Mouse (Mus musculus): ENCODE results near the gene Frg2f1.

The Frg2f1 gene

DNA sequence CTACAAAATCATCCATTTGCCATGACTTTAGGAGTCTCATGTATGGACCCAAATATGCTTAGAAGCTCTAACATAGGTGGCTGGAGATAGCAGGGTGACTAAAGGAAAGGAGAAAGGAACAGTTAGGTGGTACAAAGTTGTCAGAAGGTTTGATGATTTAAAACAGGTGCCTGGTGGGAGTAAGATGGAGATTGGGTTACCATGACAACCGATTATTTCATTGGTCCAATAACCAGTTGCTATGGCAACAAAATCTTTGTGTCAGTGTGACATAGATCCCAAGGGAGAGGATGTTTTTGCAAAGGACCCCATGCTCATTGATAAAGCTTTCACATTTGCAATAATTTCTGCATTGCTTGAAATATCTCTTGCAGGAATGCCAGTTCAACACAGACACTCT lies 15.3 kb downstream of the Frg2f1 start:
- ChIA-PET CTCF (no interaction called here), POLR2A (interaction anchor here in 1 of 4 experiments (1.0 kb wide), 1 partner anchor 11 kb away, joined by 3 read pairs; no protein-coding TSS in a partner anchor)

DNA sequence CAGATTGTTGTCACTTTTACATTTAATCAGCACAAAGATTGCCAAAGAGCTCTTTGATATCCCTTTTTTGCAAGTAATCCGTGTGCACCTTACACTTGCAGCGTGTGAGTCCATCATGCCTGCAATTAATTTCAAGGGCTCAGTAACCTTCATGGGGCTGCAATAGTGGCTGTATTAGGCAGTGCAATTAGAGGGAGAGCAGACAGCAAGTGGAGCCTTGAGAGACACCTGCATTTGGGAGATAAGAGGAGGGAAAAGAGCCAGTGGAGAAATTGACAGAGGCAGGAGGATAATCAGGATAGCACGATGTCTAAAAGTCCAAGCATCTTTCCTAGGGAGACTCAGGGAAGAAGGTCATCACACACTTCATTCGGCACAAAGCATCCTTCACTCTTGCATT lies 15.8 kb downstream of the Frg2f1 start:
- ChIA-PET CTCF (no interaction called here), POLR2A (interaction anchor here in 1 of 4 experiments (1.0 kb wide), 1 partner anchor 10 kb away, joined by 3 read pairs; no protein-coding TSS in a partner anchor)

DNA sequence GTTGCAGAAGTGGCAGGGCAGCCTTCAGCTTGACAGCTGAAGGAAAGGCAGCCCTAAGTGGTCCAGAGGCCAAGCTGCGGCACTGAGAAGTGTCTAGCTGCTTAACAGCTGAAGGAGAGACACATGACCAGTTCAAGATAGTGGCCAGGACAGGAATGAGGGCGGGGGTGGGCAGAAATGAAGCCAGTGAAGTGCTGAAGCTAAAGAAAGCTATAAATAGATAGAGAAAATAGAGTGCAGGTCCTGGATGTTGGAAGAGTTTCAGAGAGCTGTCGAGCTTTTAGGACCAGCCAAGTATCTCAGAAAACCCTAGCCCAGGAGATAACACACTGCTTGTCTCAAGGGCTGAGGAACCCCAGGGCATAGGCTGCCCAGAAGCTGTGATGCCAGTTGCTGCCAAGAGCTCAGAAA lies 26.6 kb downstream of the Frg2f1 start:
- ChIA-PET CTCF (interaction anchor here in 3 of 4 experiments (0.6 to 1.9 kb wide), 5 partner anchors 18 to 663 kb away, joined by 3 to 8 read pairs (median 4); no protein-coding TSS in a partner anchor), POLR2A (interaction anchor here in 2 of 4 experiments (0.9 to 2.0 kb wide), 6 partner anchors 8 to 119 kb away, joined by 3 to 10 read pairs (median 3); no protein-coding TSS in a partner anchor)

DNA sequence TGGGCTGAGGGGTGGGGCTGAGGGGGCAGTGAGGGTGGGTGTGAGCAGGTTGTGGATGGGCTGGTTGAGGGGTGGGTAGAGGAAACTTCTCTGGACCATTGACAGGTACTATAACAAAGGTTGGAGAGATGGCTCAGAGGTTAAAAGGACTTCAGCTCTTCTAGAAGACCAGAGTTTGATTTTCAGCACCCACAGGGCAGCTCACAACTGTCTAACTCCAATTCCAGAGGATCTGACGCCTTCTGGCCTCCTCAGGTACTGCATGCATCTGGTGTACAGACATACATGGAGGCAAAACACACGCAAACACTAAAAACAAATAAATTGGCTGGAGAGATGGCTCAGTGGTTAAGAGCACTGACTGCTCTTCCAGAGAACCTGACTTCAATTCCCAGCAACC lies 27.7 kb downstream of the Frg2f1 start:
- CTCF ChIA-PET: interaction anchor here in 3 of 4 experiments (0.7 to 1.9 kb wide), 6 partner anchors 9 to 29 kb away, joined by 3 to 8 read pairs (median 3); no protein-coding TSS in a partner anchor

DNA sequence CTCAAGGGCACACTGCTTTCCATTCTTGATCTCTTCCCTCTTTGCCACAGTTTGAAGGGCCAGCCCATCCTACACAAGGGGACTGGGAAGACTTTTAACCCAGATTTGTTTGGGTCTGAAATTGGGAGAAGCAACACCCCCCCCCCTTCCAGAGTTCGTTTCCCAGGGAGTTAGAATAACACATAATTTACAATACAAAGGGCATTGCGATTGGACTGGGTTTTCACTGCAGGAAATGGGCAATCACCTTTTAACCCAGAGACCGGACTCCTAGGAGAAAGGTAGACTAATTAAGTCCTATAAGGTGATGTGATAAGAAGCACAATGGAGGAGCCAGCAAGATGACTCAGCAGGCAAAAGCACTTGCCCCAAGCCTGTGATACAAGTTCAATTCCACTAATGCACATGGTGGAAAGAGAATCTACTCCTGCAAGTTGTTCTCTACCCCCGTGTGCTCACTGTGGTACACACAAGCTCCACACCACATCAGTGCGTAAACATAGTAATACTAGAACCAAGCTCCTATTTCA lies 40.9 kb downstream of the Frg2f1 start:
- POLR2A ChIA-PET: interaction anchor here in 2 of 4 experiments (0.9 to 2.5 kb wide), 13 partner anchors 8 to 390 kb away, joined by 3 to 13 read pairs (median 4); partner anchors contain the start of genes Ppih (in 1 of the 2) and Slc2a1 (in 1 of the 2)
- CTCF ChIA-PET: interaction anchor here in 3 of 4 experiments (0.6 to 1.5 kb wide), 6 partner anchors 10 to 137 kb away, joined by 3 to 9 read pairs (median 3); no protein-coding TSS in a partner anchor

More for the DNA sequence above, 27.7 kb downstream of the Frg2f1 start:
- POLR2A ChIA-PET: interaction anchor here in 1 of 4 experiments (1.9 to 2.0 kb wide), 2 partner anchors 14 to 20 kb away, joined by 8 to 10 read pairs; no protein-coding TSS in a partner anchor

DNA sequence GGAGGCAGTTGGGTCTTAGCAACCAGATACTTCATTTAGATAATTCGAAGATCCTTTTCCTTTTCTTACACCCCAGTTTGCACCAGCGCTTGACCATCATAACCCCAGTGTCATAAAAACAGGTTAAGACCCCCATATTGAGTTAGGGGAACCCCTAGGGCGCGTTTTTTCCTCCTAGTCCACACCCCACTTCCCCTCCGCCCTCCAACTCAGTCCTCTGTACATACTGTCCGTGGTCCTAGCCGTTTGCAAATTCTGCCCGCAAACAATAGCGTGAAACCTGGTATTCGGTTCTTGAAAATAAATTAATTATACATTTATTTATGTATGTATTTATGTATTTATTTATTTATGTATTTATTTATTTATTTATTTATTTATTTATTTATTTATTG lies 46.4 kb downstream of the Frg2f1 start:
- ChIA-PET CTCF (no interaction called here), POLR2A (interaction anchor here in 2 of 4 experiments (0.6 to 1.2 kb wide), 6 partner anchors 46 to 139 kb away, joined by 3 read pairs; partner anchors contain the start of gene Frg2f1 (in 1 of the 2))

DNA sequence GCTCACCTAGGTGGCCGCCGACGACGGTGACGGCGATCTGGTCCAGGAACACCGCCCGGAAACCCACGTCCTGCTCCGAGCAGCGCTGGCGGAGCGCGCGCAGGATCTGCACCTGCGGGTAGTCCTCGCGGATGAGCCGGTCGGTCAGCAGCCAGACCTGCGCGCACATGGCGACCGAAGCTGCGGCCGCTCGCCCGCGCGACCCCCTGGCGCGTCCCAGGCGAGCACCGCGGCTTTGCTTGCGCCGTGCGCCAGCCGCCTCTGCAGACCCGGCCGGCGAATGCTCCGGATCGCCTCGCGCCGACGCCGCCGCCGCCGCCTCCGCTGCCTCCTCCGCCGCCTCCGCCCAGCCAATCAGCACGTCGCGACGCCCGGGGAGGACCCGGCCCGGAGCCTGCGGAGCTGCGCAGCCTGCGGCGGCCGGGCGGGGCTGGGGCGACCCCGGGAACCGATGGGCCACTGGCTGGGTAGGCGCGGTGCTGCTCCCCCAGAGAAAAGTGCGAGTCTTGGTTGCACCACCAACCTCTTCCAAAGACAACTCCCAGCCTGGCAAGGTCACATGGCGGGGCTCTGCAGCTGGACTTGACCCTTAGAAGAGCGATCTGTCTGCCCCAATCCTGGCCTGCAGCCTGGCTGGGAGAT lies 46.9 kb downstream of the Frg2f1 start, which contains the start of gene Rimkla:
Gene Rimkla, minus strand, starts transcription at position 338 of the 642 bp plus-strand sequence.
- ChIA-PET CTCF (interaction anchor here in 2 of 4 experiments (0.9 to 1.4 kb wide), 2 partner anchors 46 to 54 kb away, joined by 3 to 4 read pairs; no protein-coding TSS in a partner anchor), POLR2A (interaction anchor here in 2 of 4 experiments (0.5 to 1.7 kb wide), 14 partner anchors 12 to 373 kb away, joined by 3 to 10 read pairs (median 3); partner anchors contain the start of genes Frg2f1 (in 1 of the 2) and Ybx1 (in 1 of the 2))

DNA sequence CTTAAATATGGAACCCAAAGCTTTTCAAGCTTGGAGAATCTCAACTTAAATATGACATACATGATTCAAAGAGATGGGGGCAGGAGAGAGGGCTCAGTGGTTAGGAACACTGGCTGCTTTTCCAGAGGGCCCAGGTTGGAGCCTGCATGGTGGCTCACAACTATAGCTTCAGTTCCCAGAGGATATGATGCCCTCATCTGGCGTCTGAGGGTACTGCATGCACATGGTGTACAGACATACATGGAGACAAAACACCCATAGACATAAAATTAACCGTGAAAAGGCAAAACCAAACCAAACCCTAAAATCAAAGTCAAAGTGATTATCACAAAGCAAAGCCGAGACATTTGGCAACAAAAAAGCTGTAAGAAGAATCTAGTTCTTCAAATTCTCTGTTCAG lies 48.5 kb downstream of the Frg2f1 start:
- ChIA-PET POLR2A (interaction anchor here in 3 of 4 experiments (0.6 to 1.7 kb wide), 7 partner anchors 15 to 196 kb away, joined by 3 to 10 read pairs (median 3); partner anchors contain the start of gene Ybx1 (in 1 of the 3)), CTCF (interaction anchor here (0.5 to 1.7 kb wide), 22 partner anchors 8 to 252 kb away, joined by 3 to 8 read pairs (median 3); partner anchors contain the start of gene Ccdc30 (in 1 of the 4))

DNA sequence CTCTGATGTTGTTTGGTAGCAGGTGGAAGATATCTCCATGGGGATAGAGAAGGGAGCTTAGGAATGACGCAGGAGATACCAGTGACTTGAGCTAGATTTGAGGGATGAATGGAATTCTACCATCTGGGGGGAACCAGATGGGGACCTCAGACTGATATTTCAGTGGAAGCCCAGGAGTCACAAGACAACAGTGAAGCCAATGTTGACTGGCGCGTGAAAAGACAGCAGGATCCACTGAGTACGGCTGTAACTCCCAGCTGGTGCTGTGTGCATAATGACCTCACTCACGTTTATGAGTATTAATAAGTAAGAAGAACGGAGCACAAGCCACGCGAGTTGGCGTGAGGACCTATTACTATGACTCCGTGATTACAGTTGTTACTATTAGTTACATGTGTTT lies 49.7 kb downstream of the Frg2f1 start:
- POLR2A ChIA-PET: no interaction called here
- CTCF ChIA-PET: interaction anchor here in 1 of 4 experiments (0.6 kb wide), 1 partner anchor 261 kb away, joined by 3 read pairs; no protein-coding TSS in a partner anchor

DNA sequence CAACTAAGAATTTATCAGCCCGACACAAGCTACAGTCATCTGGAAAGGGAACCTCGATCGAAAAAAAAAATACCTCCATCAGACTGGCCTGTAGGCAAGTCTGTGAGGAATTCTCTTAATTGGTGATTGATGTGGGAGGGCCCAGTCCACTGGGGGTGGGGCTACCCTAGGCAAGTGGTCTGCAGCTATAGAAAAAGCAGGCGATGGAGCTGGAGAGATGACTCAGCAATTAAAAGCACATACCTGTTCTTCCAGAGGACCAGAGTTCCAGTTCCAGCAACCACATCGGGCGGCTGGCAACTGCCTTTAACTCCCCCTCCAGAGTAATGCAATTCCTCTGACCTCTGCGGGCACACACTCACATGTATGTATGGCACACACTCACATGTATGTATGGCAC lies 54.4 kb downstream of the Frg2f1 start:
- CTCF ChIA-PET: no interaction called here
- POLR2A ChIA-PET: interaction anchor here in 1 of 4 experiments (0.6 kb wide), 1 partner anchor 31 kb away, joined by 4 read pairs; no protein-coding TSS in a partner anchor

DNA sequence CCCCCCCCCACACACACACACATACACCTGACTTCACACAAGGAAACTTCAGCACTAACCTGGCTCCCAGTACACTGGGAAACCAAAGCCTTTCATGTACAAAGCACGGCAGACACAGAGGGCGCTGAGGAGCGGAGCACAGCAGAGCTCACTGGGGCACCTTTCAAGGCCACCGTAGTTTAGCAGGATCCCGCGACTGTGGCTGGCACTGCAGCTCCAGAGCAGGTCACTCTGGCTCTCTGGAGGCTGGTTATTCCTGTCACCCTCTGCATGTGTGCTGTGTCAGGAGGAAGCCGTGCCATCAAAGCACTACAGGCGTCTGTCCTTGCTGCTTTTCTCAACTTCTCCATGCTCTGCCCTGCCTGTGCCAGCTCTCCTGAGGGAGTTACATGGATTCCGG lies 56.3 kb downstream of the Frg2f1 start:
- CTCF ChIA-PET: interaction anchor here in 2 of 4 experiments (0.6 to 1.1 kb wide), 7 partner anchors 8 to 622 kb away, joined by 3 to 5 read pairs (median 3); partner anchors contain the start of genes AU022252 (in 1 of the 2) and P3h1 (in 1 of the 2)
- POLR2A ChIA-PET: interaction anchor here in 3 of 4 experiments (0.6 to 1.6 kb wide), 5 partner anchors 22 to 633 kb away, joined by 3 to 8 read pairs (median 4); partner anchors contain the start of gene Frg2f1 (in 1 of the 3)
